Mouse (Mus musculus) liver, embryonic 14.5 days (tissue): ENCODE data around the gene 9130023H24Rik.

Experiments used
- CTCF ChIP-seq: IDR thresholded peaks from 2 replicates; pipeline ENCODE4 v1.5.1; 2016; ENCODE audit warnings: antibody characterized with exemption, low read depth, control low read depth
- EP300 ChIP-seq: IDR thresholded peaks from 2 replicates; pipeline ENCODE4 v1.6.1; 2016; ENCODE audit warnings: antibody characterized with exemption, low read depth

GRCm38 (mm10) chr7:128276051-128276450 lies 38.2 kb upstream of the 9130023H24Rik start:
- TF ChIP-seq CTCF (no peak), EP300 (no peak)
